ENCODE assay signal across 8 mouse cellular contexts in genomic region chr12:111443011-111443870, GRCm38 (mm10). TPM values are rescaled to one million over a fixed set of nuclear protein-coding genes. Genes with fewer than 3 reads are reported as not detected.
A peak's percentile ranks its signal among the peaks of the same experiment; 100 is the strongest.
DNase-seq lines count a peak whose midpoint lies in the region; ATAC-seq lines count a peak whose summit lies in the region.

No protein-coding gene starts in this region.

- WGBS in embryonic facial prominence, embryonic 13.5 days = 15% methylated on average over 15 of the region's 15 CpGs
- 14% methylated on average over 15 of the region's 15 CpGs for WGBS in hindbrain, embryonic 15.5 days
- 8% methylated on average over 15 of the region's 15 CpGs for WGBS in midbrain, embryonic 12.5 days

- peak overlapping the region; percentile 83 for H3K4me2 ChIP-seq in embryonic facial prominence, embryonic 13.5 days
- peak overlapping the region; percentile 73 for H3K4me2 ChIP-seq in hindbrain, embryonic 15.5 days
- H3K4me2 ChIP-seq in midbrain, embryonic 12.5 days (replicated peaks) = peak overlapping the region; percentile 71

- DNase-seq in kidney, adult 18-20 months = peak; percentile 24
- DNase-seq in kidney, adult 9 months = no peak
- DNase-seq in frontal cortex, postnatal 14 days (ENCODE audit: low spot score in 2 of 2) = no peak
- DNase-seq in yolk sac, embryonic 10.5 days (ENCODE audit: low spot score) = no peak
- no peak for DNase-seq in adrenal gland, adult 2 months

- H3K27ac ChIP-seq in embryonic facial prominence, embryonic 13.5 days = 0 out of 2 replicates have a peak overlapping the region, but pooled peaks have one; percentile 7
- no peak overlapping the region for H3K27ac ChIP-seq in hindbrain, embryonic 15.5 days (replicated peaks)
- no peak overlapping the region for H3K27ac ChIP-seq in midbrain, embryonic 12.5 days (replicated peaks)

- H3K4me1 ChIP-seq in embryonic facial prominence, embryonic 13.5 days = peaks cover 55% of the 10 kb centered on the region
- H3K4me1 ChIP-seq in hindbrain, embryonic 15.5 days (replicated peaks) = peaks cover 23% of the 10 kb centered on the region
- peaks cover 29% of the 10 kb centered on the region for H3K4me1 ChIP-seq in midbrain, embryonic 12.5 days

- peak overlapping the region; percentile 45 for H3K4me3 ChIP-seq in embryonic facial prominence, embryonic 13.5 days
- peak overlapping the region; percentile 33; the same call in 1 of the 2 replicates for H3K4me3 ChIP-seq in hindbrain, embryonic 15.5 days
- peak overlapping the region; percentile 43 for H3K4me3 ChIP-seq in midbrain, embryonic 12.5 days

- H3K9ac ChIP-seq in embryonic facial prominence, embryonic 13.5 days = peak overlapping the region; percentile 51; the same call in 1 of the 2 replicates
- H3K9ac ChIP-seq in hindbrain, embryonic 15.5 days = no peak overlapping the region
- H3K9ac ChIP-seq in midbrain, embryonic 12.5 days (replicated peaks) = 0 out of 2 replicates have a peak overlapping the region, but pooled peaks have one; percentile 17

- ATAC-seq in embryonic facial prominence, embryonic 13.5 days (ENCODE audit: insufficient number of reproducible peaks, insufficient read depth, low FRiP score, low TSS enrichment, low read depth) = no peak
- no peak for ATAC-seq in hindbrain, embryonic 15.5 days (ENCODE audit: low FRiP score, low read depth)
- no peak for ATAC-seq in midbrain, embryonic 12.5 days (ENCODE audit: low FRiP score, low read depth)

- H3K9me3 ChIP-seq in embryonic facial prominence, embryonic 13.5 days = no peaks in the 10 kb centered on the region
- no peaks in the 10 kb centered on the region for H3K9me3 ChIP-seq in hindbrain, embryonic 15.5 days
- H3K9me3 ChIP-seq in midbrain, embryonic 12.5 days = no peaks in the 10 kb centered on the region

- no peaks in the 10 kb centered on the region for H3K36me3 ChIP-seq in embryonic facial prominence, embryonic 13.5 days
- no peaks in the 10 kb centered on the region for H3K36me3 ChIP-seq in hindbrain, embryonic 15.5 days
- no peaks in the 10 kb centered on the region for H3K36me3 ChIP-seq in midbrain, embryonic 12.5 days

- peaks cover 88% of the 10 kb centered on the region for H3K27me3 ChIP-seq in embryonic facial prominence, embryonic 13.5 days
- H3K27me3 ChIP-seq in hindbrain, embryonic 15.5 days = peaks cover 77% of the 10 kb centered on the region
- peaks cover 92% of the 10 kb centered on the region for H3K27me3 ChIP-seq in midbrain, embryonic 12.5 days

RNA-seq across cellular contexts. Expression of gene Tnfaip2, which starts 1.0 kb away (rescaled TPM):
- 8.1 and 10.6 TPM in 2 replicates for polyA plus RNA-seq in embryonic facial prominence, embryonic 13.5 days (2015; fragmentation: Nextera tagmentation; extraction: Ambion mirVana)
- 0.49 and 1.6 TPM in 2 replicates for polyA plus RNA-seq in hindbrain, embryonic 15.5 days (2015; fragmentation: Nextera tagmentation; extraction: Ambion mirVana)
- polyA plus RNA-seq in midbrain, embryonic 12.5 days (2016; fragmentation: Nextera tagmentation; extraction: Ambion mirVana) = 1.2 and 1.5 TPM in 2 replicates
- 10 to 100 TPM; 12.2 to 19.5 TPM for total RNA-seq in adrenal gland, adult 2 months (2021)
- 15.8 and 22.7 TPM in 2 replicates for polyA plus RNA-seq in adrenal gland, adult 2 months (2012; rRNA removed)

RNA-seq across cellular contexts. Expression of gene Exoc3l4, which starts 26.4 kb away (rescaled TPM):
- polyA plus RNA-seq in embryonic facial prominence, embryonic 13.5 days (2015; fragmentation: Nextera tagmentation; extraction: Ambion mirVana) = 10.2 and 12.7 TPM in 2 replicates
- polyA plus RNA-seq in hindbrain, embryonic 15.5 days (2015; fragmentation: Nextera tagmentation; extraction: Ambion mirVana) = 2.2 and 2.9 TPM in 2 replicates
- 2.7 and 4.1 TPM in 2 replicates for polyA plus RNA-seq in midbrain, embryonic 12.5 days (2016; fragmentation: Nextera tagmentation; extraction: Ambion mirVana)
- 1 to 10 TPM; 4.7 to 7.7 TPM for total RNA-seq in adrenal gland, adult 2 months (2021)
- polyA plus RNA-seq in adrenal gland, adult 2 months (2012; rRNA removed) = 12.7 and 13.9 TPM in 2 replicates

RNA-seq across cellular contexts. Expression of gene Lbhd2, which starts 36.6 kb away (rescaled TPM):
- 2.0 and 3.4 TPM in 2 replicates for polyA plus RNA-seq in embryonic facial prominence, embryonic 13.5 days (2015; fragmentation: Nextera tagmentation; extraction: Ambion mirVana)
- polyA plus RNA-seq in hindbrain, embryonic 15.5 days (2015; fragmentation: Nextera tagmentation; extraction: Ambion mirVana) = 1.6 and 1.9 TPM in 2 replicates
- 0.47 TPM in 1 of 2 replicates, not detected in the other for polyA plus RNA-seq in midbrain, embryonic 12.5 days (2016; fragmentation: Nextera tagmentation; extraction: Ambion mirVana)
- under 1 TPM; 0.46 to 0.48 TPM for total RNA-seq in adrenal gland, adult 2 months (2021)
- 0.17 and 0.30 TPM in 2 replicates for polyA plus RNA-seq in adrenal gland, adult 2 months (2012; rRNA removed)

RNA-seq across cellular contexts. Expression of gene Gm266, which starts 42.4 kb away (rescaled TPM):
- polyA plus RNA-seq in embryonic facial prominence, embryonic 13.5 days (2015; fragmentation: Nextera tagmentation; extraction: Ambion mirVana) = 9.5 and 12.1 TPM in 2 replicates
- polyA plus RNA-seq in hindbrain, embryonic 15.5 days (2015; fragmentation: Nextera tagmentation; extraction: Ambion mirVana) = 3.1 and 3.4 TPM in 2 replicates
- 2.3 and 3.5 TPM in 2 replicates for polyA plus RNA-seq in midbrain, embryonic 12.5 days (2016; fragmentation: Nextera tagmentation; extraction: Ambion mirVana)
- total RNA-seq in adrenal gland, adult 2 months (2021) = under 1 TPM in 1 of 2 experiments, not detected in 1; 0.23 TPM
- 0.10 and 1.2 TPM in 2 replicates for polyA plus RNA-seq in adrenal gland, adult 2 months (2012; rRNA removed)
